Comparison of ENCODE assay signal across 8 mouse cellular contexts in the genomic region with DNA sequence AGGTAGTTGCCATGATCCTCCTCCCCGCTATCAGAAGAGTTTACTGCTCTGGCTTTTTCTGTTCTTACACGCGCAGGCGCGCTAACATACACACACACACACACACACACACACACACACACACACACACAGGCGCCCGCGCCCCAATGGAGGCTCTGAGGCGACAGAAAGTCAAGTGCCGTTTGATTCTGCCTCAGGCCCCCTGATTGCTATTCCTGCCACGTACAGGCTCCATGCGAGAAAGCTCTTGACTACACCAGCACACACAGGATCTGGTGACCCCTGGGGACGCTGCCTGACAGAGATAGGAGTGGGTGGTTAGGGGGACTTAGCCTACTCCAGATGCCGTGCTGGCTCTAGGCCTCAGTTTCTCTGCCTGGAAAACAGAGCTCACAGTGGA. TPM values are rescaled to one million over a fixed set of nuclear protein-coding genes. Genes with fewer than 3 reads are reported as not detected.
DNase-seq lines count a peak whose midpoint lies in the region; ATAC-seq and TF ChIP-seq lines count a peak whose summit lies in the region.

No protein-coding gene starts in this region.

- peaks cover 41% of the 10 kb centered on the region for H3K36me3 ChIP-seq in embryonic facial prominence, embryonic 14.5 days (ENCODE audit: control insufficient read depth, insufficient read depth, low read length)
- peaks cover 28% of the 10 kb centered on the region for H3K36me3 ChIP-seq in kidney, embryonic 14.5 days (ENCODE audit: control insufficient read depth, insufficient read depth, low read length)
- H3K36me3 ChIP-seq in liver, postnatal 0 days (replicated peaks; ENCODE audit: insufficient read depth, low read length), result peaks cover 25% of the 10 kb centered on the region

- TF ChIP-seq EP300 in liver, postnatal 0 days (IDR thresholded peaks at IDR 0.05; ENCODE audit: low read depth), result no peak

- TF ChIP-seq CTCF in left cerebral cortex, adult 2 months (IDR thresholded peaks at IDR 0.05), result no peak
- no peak for TF ChIP-seq CTCF in liver, postnatal 0 days (IDR thresholded peaks at IDR 0.05; ENCODE audit: low read depth)

- H3K4me3 ChIP-seq in left cerebral cortex, adult 2 months, result no peak overlapping the region
- peak overlapping the region; percentile 50 for H3K4me3 ChIP-seq in embryonic facial prominence, embryonic 14.5 days (ENCODE audit: low read depth, low read length)
- H3K4me3 ChIP-seq in kidney, embryonic 14.5 days (ENCODE audit: low read length), result no peak overlapping the region; the same call in 1 of the 2 replicates
- no peak overlapping the region for H3K4me3 ChIP-seq in liver, postnatal 0 days (ENCODE audit: low read depth, low read length)

- peak overlapping the region; percentile 74 for H3K4me2 ChIP-seq in embryonic facial prominence, embryonic 14.5 days (ENCODE audit: low read depth, low read length)
- peak overlapping the region; percentile 90; the same call in 1 of the 2 replicates for H3K4me2 ChIP-seq in kidney, embryonic 14.5 days (replicated peaks; ENCODE audit: low read depth, low read length)
- no peak overlapping the region for H3K4me2 ChIP-seq in liver, postnatal 0 days (ENCODE audit: low read depth, low read length)

- DNase-seq in left cerebral cortex, adult 2 months (ENCODE audit: extremely low spot score in 1 of 2, low spot score in 2 of 2), result peak; percentile 43 to 45
- no peak for DNase-seq in left cerebral cortex, postnatal 36 days (ENCODE audit: low spot score in 2 of 2)
- DNase-seq in embryonic facial prominence, embryonic 14.5 days (ENCODE audit: low spot score), result peak; percentile 42
- peak; percentile 60 for DNase-seq in neural tube, embryonic 10.5 days (ENCODE audit: extremely low spot score, low spot score)
- DNase-seq in thymus, postnatal 25 days, result no peak
- DNase-seq in liver, postnatal 0 days, result no peak
- DNase-seq in spleen, adult 18-20 months, result no peak

- no peaks in the 10 kb centered on the region for H3K9me3 ChIP-seq in embryonic facial prominence, embryonic 14.5 days (ENCODE audit: control insufficient read depth, low read length)
- no peaks in the 10 kb centered on the region for H3K9me3 ChIP-seq in kidney, embryonic 14.5 days (ENCODE audit: control insufficient read depth, low read length)
- no peaks in the 10 kb centered on the region for H3K9me3 ChIP-seq in liver, postnatal 0 days (ENCODE audit: low read length)

- intact Hi-C loops in left cerebral cortex, adult 2 months (cut with DNase I), result no loop called here
- intact Hi-C loops in left cerebral cortex, postnatal 36 days (cut with DNase I), result no loop called here

- H3K4me1 ChIP-seq in embryonic facial prominence, embryonic 14.5 days (ENCODE audit: control insufficient read depth, insufficient read depth, low read length), result peaks cover 12% of the 10 kb centered on the region
- peaks cover 10% of the 10 kb centered on the region; the same call in 1 of the 2 replicates for H3K4me1 ChIP-seq in kidney, embryonic 14.5 days (ENCODE audit: control insufficient read depth, insufficient read depth, low read length)
- peaks cover 8% of the 10 kb centered on the region for H3K4me1 ChIP-seq in liver, postnatal 0 days (ENCODE audit: insufficient read depth)

- no peak overlapping the region for H3K27ac ChIP-seq in left cerebral cortex, adult 2 months
- H3K27ac ChIP-seq in embryonic facial prominence, embryonic 14.5 days (replicated peaks; ENCODE audit: low read depth, low read length), result no peak overlapping the region
- H3K27ac ChIP-seq in kidney, embryonic 14.5 days (ENCODE audit: low read depth, low read length), result no peak overlapping the region
- H3K27ac ChIP-seq in liver, postnatal 0 days (ENCODE audit: low read depth), result no peak overlapping the region

- H3K27me3 ChIP-seq in embryonic facial prominence, embryonic 14.5 days (replicated peaks; ENCODE audit: control insufficient read depth, insufficient read depth, low read length), result peaks cover 10% of the 10 kb centered on the region; the same call in 1 of the 2 replicates
- no peaks in the 10 kb centered on the region for H3K27me3 ChIP-seq in kidney, embryonic 14.5 days (ENCODE audit: control insufficient read depth, insufficient read depth, low read length)
- peaks cover 29% of the 10 kb centered on the region for H3K27me3 ChIP-seq in liver, postnatal 0 days (ENCODE audit: insufficient read depth, low read length)

- WGBS in embryonic facial prominence, embryonic 14.5 days, result 39% methylated on average over 12 of the region's 14 CpGs
- WGBS in kidney, embryonic 14.5 days, result 49% methylated on average over 14 of the region's 14 CpGs
- WGBS in liver, postnatal 0 days (ENCODE audit: insufficient replicate concordance), result 47% methylated on average over 14 of the region's 14 CpGs

- 0 out of 2 replicates have a peak, but pooled peaks have one; percentile 2 for ATAC-seq in embryonic facial prominence, embryonic 14.5 days (ENCODE audit: low read depth)
- peak; percentile 9; the same call in 1 of the 2 replicates for ATAC-seq in kidney, embryonic 14.5 days (ENCODE audit: low FRiP score, low TSS enrichment)
- no peak for ATAC-seq in liver, postnatal 0 days

- peak overlapping the region; percentile 76; the same call in 1 of the 2 replicates for H3K9ac ChIP-seq in embryonic facial prominence, embryonic 14.5 days (ENCODE audit: low read depth, low read length)
- no peak overlapping the region for H3K9ac ChIP-seq in kidney, embryonic 14.5 days (ENCODE audit: low read depth, low read length)
- H3K9ac ChIP-seq in liver, postnatal 0 days (replicated peaks), result no peak overlapping the region

RNA-seq across cellular contexts. Expression of gene Shd, which starts 0.7 kb away (rescaled TPM):
- 10 to 100 TPM; 36.7 to 40.1 TPM for total RNA-seq in left cerebral cortex, adult 2 months (2021)
- total RNA-seq in left cerebral cortex, postnatal 36 days (2021), result 10 to 100 TPM; 34.0 to 42.4 TPM
- 11.0 and 18.9 TPM in 2 replicates for polyA plus RNA-seq in embryonic facial prominence, embryonic 14.5 days (2014; fragmentation: Nextera tagmentation; extraction: Ambion mirVana)
- 22.3 and 27.0 TPM in 2 replicates for polyA plus RNA-seq in kidney, embryonic 14.5 days (2014; fragmentation: Nextera tagmentation; extraction: Ambion mirVana)
- 0.26 and 0.34 TPM in 2 replicates for polyA plus RNA-seq in liver, postnatal 0 days (2015; fragmentation: Nextera tagmentation; extraction: Ambion mirVana)

RNA-seq across cellular contexts. Expression of gene Yju2, which starts 10.7 kb away (rescaled TPM):
- 10 to 100 TPM; 16.4 to 17.4 TPM for total RNA-seq in left cerebral cortex, adult 2 months (2021)
- 10 to 100 TPM; 14.1 to 15.8 TPM for total RNA-seq in left cerebral cortex, postnatal 36 days (2021)
- polyA plus RNA-seq in embryonic facial prominence, embryonic 14.5 days (2014; fragmentation: Nextera tagmentation; extraction: Ambion mirVana), result 16.8 and 20.2 TPM in 2 replicates
- 24.3 and 27.9 TPM in 2 replicates for polyA plus RNA-seq in kidney, embryonic 14.5 days (2014; fragmentation: Nextera tagmentation; extraction: Ambion mirVana)
- 6.3 and 7.1 TPM in 2 replicates for polyA plus RNA-seq in liver, postnatal 0 days (2015; fragmentation: Nextera tagmentation; extraction: Ambion mirVana)

RNA-seq across cellular contexts. Expression of gene Fsd1, which starts 16.7 kb away (rescaled TPM):
- total RNA-seq in left cerebral cortex, adult 2 months (2021), result 10 to 100 TPM; 88.7 to 90.6 TPM
- total RNA-seq in left cerebral cortex, postnatal 36 days (2021), result 10 to 100 TPM; 75.0 to 97.4 TPM
- 13.0 and 19.8 TPM in 2 replicates for polyA plus RNA-seq in embryonic facial prominence, embryonic 14.5 days (2014; fragmentation: Nextera tagmentation; extraction: Ambion mirVana)
- polyA plus RNA-seq in kidney, embryonic 14.5 days (2014; fragmentation: Nextera tagmentation; extraction: Ambion mirVana), result 20.7 and 25.7 TPM in 2 replicates
- polyA plus RNA-seq in liver, postnatal 0 days (2015; fragmentation: Nextera tagmentation; extraction: Ambion mirVana), result not detected in 2 replicates

RNA-seq across cellular contexts. Expression of gene Ebi3, which starts 17.1 kb away (rescaled TPM):
- 1 to 10 TPM; 1.2 to 1.4 TPM for total RNA-seq in left cerebral cortex, adult 2 months (2021)
- 1 to 10 TPM; 1.9 to 2.0 TPM for total RNA-seq in left cerebral cortex, postnatal 36 days (2021)
- 3.5 and 4.2 TPM in 2 replicates for polyA plus RNA-seq in embryonic facial prominence, embryonic 14.5 days (2014; fragmentation: Nextera tagmentation; extraction: Ambion mirVana)
- polyA plus RNA-seq in kidney, embryonic 14.5 days (2014; fragmentation: Nextera tagmentation; extraction: Ambion mirVana), result 2.0 and 2.2 TPM in 2 replicates
- 10.0 and 10.5 TPM in 2 replicates for polyA plus RNA-seq in liver, postnatal 0 days (2015; fragmentation: Nextera tagmentation; extraction: Ambion mirVana)

RNA-seq across cellular contexts. Expression of gene Zfp119b, which starts 20.3 kb away (rescaled TPM):
- total RNA-seq in left cerebral cortex, adult 2 months (2021), result 1 to 10 TPM; 2.3 to 4.1 TPM
- total RNA-seq in left cerebral cortex, postnatal 36 days (2021), result 1 to 10 TPM; 3.5 to 3.8 TPM
- 6.0 and 7.3 TPM in 2 replicates for polyA plus RNA-seq in embryonic facial prominence, embryonic 14.5 days (2014; fragmentation: Nextera tagmentation; extraction: Ambion mirVana)
- 6.8 and 6.9 TPM in 2 replicates for polyA plus RNA-seq in kidney, embryonic 14.5 days (2014; fragmentation: Nextera tagmentation; extraction: Ambion mirVana)
- polyA plus RNA-seq in liver, postnatal 0 days (2015; fragmentation: Nextera tagmentation; extraction: Ambion mirVana), result 3.8 and 4.4 TPM in 2 replicates

Comparison
In these comparisons a context has a peak if more than half of its experiments do, and no peak if none do; other contexts are left out.
1. DNase-seq: peak in left cerebral cortex, adult 2 months (2 of 2), embryonic facial prominence, embryonic 14.5 days (single experiment) and neural tube, embryonic 10.5 days (single experiment); none in left cerebral cortex, postnatal 36 days (0 of 2), thymus, postnatal 25 days (single experiment), liver, postnatal 0 days (single experiment) and spleen, adult 18-20 months (0 of 2).
2. RNA of gene Fsd1, which starts 16.7 kb away (polyA plus RNA-seq): 20.7 to 25.7 TPM in kidney, embryonic 14.5 days and 13.0 to 19.8 TPM in embryonic facial prominence, embryonic 14.5 days; not detected in liver, postnatal 0 days; every median in the first group is over 10 times any median in the second.